Mouse (Mus musculus): ENCODE measurements around the gene Sytl1.

DNA sequence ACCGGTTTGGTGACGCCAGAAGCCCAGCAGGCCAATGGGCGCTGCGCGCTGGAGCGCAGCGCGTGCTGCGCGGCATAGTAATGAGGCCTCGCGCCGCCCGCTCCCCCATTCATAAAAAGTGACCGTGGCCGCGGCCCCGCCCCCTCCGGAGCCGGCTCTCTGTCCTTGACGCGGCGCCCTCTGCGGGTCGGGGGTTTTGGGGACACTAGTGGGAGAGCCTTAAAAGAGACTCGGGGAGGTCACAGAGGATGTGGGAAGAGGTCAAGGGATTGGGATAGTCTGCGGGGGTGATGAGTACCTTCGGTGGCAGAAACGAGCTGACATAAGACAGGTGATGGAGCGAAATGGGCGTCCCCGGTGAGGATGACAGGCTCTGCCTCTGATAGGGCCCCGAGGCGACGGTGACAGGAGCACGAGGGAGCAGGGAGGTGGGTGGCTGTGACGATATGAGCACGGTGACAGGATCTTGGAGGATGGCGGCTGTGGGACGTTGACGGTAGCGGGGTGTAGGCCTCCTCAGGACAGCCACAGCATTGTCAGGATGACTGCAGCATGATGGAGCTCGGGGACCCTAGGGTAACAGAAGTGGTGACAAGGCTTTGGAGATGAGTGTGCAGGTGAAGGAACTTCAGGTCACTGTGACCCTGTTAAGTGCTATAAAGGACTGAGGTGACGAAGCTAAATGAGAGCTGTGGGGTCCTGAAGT lies 50.2 kb downstream of the Sytl1 start:
- no peak for TF ChIP-seq GATA1 (IDR thresholded peaks at IDR 0.05; ENCODE audit: low read length)
- TF ChIP-seq TAL1 (IDR thresholded peaks at IDR 0.05; ENCODE audit: low read length): no peak
